ENCODE assay signal across 9 mouse cellular contexts in genomic region chr12:116049701-116050100, GRCm38 (mm10). TPM values are rescaled to one million over a fixed set of nuclear protein-coding genes. Genes with fewer than 3 reads are reported as not detected.
DNase-seq lines count a peak whose midpoint lies in the region; ATAC-seq and TF ChIP-seq lines count a peak whose summit lies in the region.
"Had no signal": no experiment of that assay in that cellular context is flagged by ENCODE, and none has a peak within 500 bp of the region (broad histone marks: within the 10 kb centered on the region; RNA-seq: fewer than 3 reads in every experiment).

No protein-coding gene starts in this region.

- no peak overlapping the region for H3K27ac ChIP-seq in hindbrain, embryonic 10.5 days
- no peak overlapping the region for H3K27ac ChIP-seq in hindbrain, embryonic 16.5 days (ENCODE audit: low read depth, low read length)
- no peak overlapping the region for H3K27ac ChIP-seq in midbrain, embryonic 15.5 days
- H3K27ac ChIP-seq: liver, embryonic 15.5 days had no signal

- no peak for DNase-seq in hindbrain, embryonic 10.5 days (ENCODE audit: low spot score)
- DNase-seq in c-Kit-positive CD71-positive TER-119-positive erythroid progenitor cells, embryonic 14.5 days (ENCODE audit: low spot score) = peak; percentile 29
- DNase-seq in heart, adult 11 months = no peak
- DNase-seq in layer of hippocampus, adult 9-10 months (ENCODE audit: low spot score) = no peak
- DNase-seq in adrenal gland, postnatal 25 days = no peak

- H3K9me3 ChIP-seq in hindbrain, embryonic 10.5 days = peaks cover 18% of the 10 kb centered on the region; the same call in 1 of the 2 replicates
- no peaks in the 10 kb centered on the region for H3K9me3 ChIP-seq in hindbrain, embryonic 16.5 days (ENCODE audit: control insufficient read depth, low read length)
- no peaks in the 10 kb centered on the region for H3K9me3 ChIP-seq in E14TG2a.4 (ENCODE audit: low read length)
- peaks cover 6% of the 10 kb centered on the region; the same call in 1 of the 2 replicates for H3K9me3 ChIP-seq in midbrain, embryonic 15.5 days
- H3K9me3 ChIP-seq: liver, embryonic 15.5 days had no signal

- ATAC-seq in hindbrain, embryonic 16.5 days = no peak
- ATAC-seq in midbrain, embryonic 15.5 days (replicated peaks) = no peak

- no peak overlapping the region for H3K4me2 ChIP-seq in hindbrain, embryonic 16.5 days (ENCODE audit: low read length)
- peak overlapping the region; percentile 71; the same call in 1 of the 2 replicates for H3K4me2 ChIP-seq in midbrain, embryonic 15.5 days
- H3K4me2 ChIP-seq: liver, embryonic 15.5 days had no signal

- H3K36me3 ChIP-seq in hindbrain, embryonic 10.5 days = peaks cover 56% of the 10 kb centered on the region
- H3K36me3 ChIP-seq in hindbrain, embryonic 16.5 days (ENCODE audit: control insufficient read depth, insufficient read depth, low read length) = peaks cover 6% of the 10 kb centered on the region
- peaks cover 26% of the 10 kb centered on the region for H3K36me3 ChIP-seq in E14TG2a.4 (ENCODE audit: insufficient read depth, low read length)
- peaks cover 7% of the 10 kb centered on the region for H3K36me3 ChIP-seq in midbrain, embryonic 15.5 days (replicated peaks)

- H3K4me3 ChIP-seq in hindbrain, embryonic 10.5 days = peak overlapping the region; percentile 85; the same call in 1 of the 2 replicates
- no peak overlapping the region for H3K4me3 ChIP-seq in hindbrain, embryonic 16.5 days (ENCODE audit: low read length)
- no peak overlapping the region for H3K4me3 ChIP-seq in E14TG2a.4 (replicated peaks; ENCODE audit: low read length)
- no peak overlapping the region for H3K4me3 ChIP-seq in midbrain, embryonic 15.5 days
- H3K4me3 ChIP-seq: liver, embryonic 15.5 days had no signal

- no peak overlapping the region for H3K9ac ChIP-seq in hindbrain, embryonic 16.5 days (ENCODE audit: low read depth, low read length)
- no peak overlapping the region for H3K9ac ChIP-seq in midbrain, embryonic 15.5 days
- H3K9ac ChIP-seq: liver, embryonic 15.5 days had no signal

- 93% methylated on average over 6 of the region's 6 CpGs for WGBS in hindbrain, embryonic 10.5 days
- WGBS in hindbrain, embryonic 16.5 days = 90% methylated on average over 6 of the region's 6 CpGs
- WGBS in midbrain, embryonic 15.5 days = 91% methylated on average over 6 of the region's 6 CpGs

- H3K27me3 ChIP-seq in hindbrain, embryonic 10.5 days (ENCODE audit: insufficient read depth, poor library complexity, severe bottlenecking) = no peaks in the 10 kb centered on the region
- no peaks in the 10 kb centered on the region for H3K27me3 ChIP-seq in hindbrain, embryonic 16.5 days (replicated peaks; ENCODE audit: control insufficient read depth, insufficient read depth, low read length)
- no peaks in the 10 kb centered on the region for H3K27me3 ChIP-seq in E14TG2a.4 (ENCODE audit: insufficient read depth, low read length)
- H3K27me3 ChIP-seq in midbrain, embryonic 15.5 days (replicated peaks) = no peaks in the 10 kb centered on the region
- H3K27me3 ChIP-seq: liver, embryonic 15.5 days had no signal

- peaks cover 15% of the 10 kb centered on the region for H3K4me1 ChIP-seq in hindbrain, embryonic 10.5 days (replicated peaks)
- H3K4me1 ChIP-seq in hindbrain, embryonic 16.5 days (ENCODE audit: control insufficient read depth, insufficient read depth, low read depth, low read length) = peaks cover 12% of the 10 kb centered on the region
- peaks cover 15% of the 10 kb centered on the region for H3K4me1 ChIP-seq in E14TG2a.4 (replicated peaks; ENCODE audit: low read depth, low read length)
- H3K4me1 ChIP-seq in midbrain, embryonic 15.5 days = peaks cover 26% of the 10 kb centered on the region

- peak; percentile 30; the same call in 1 of the 2 replicates for TF ChIP-seq CTCF in E14TG2a.4 (conservative IDR thresholded peaks at IDR 0.05; ENCODE audit: low read length)

RNA-seq across cellular contexts. Expression of gene Zfp386, which starts 2.2 kb away (rescaled TPM):
- polyA plus RNA-seq in hindbrain, embryonic 10.5 days (2016; fragmentation: Nextera tagmentation; extraction: Ambion mirVana) = 60.9 and 63.0 TPM in 2 replicates
- 47.1 and 50.2 TPM in 2 replicates for polyA plus RNA-seq in hindbrain, embryonic 16.5 days (2015; fragmentation: Nextera tagmentation; extraction: Ambion mirVana)
- 54.6 and 58.3 TPM in 2 replicates for polyA plus RNA-seq in midbrain, embryonic 15.5 days (2015; fragmentation: Nextera tagmentation; extraction: Ambion mirVana)
- total RNA-seq in adrenal gland, postnatal 25 days (2021) = 31.9 and 39.7 TPM in 2 replicates

RNA-seq across cellular contexts. Expression of gene Vipr2, which starts 27.8 kb away (rescaled TPM):
- polyA plus RNA-seq in hindbrain, embryonic 10.5 days (2016; fragmentation: Nextera tagmentation; extraction: Ambion mirVana) = 1.3 and 1.5 TPM in 2 replicates
- polyA plus RNA-seq in hindbrain, embryonic 16.5 days (2015; fragmentation: Nextera tagmentation; extraction: Ambion mirVana) = 0.74 and 1.1 TPM in 2 replicates
- 0.45 and 0.86 TPM in 2 replicates for polyA plus RNA-seq in midbrain, embryonic 15.5 days (2015; fragmentation: Nextera tagmentation; extraction: Ambion mirVana)
- total RNA-seq in adrenal gland, postnatal 25 days (2021) = 0.09 TPM in 1 of 2 replicates, not detected in the other
